Mouse (Mus musculus) forebrain, postnatal 0 days (tissue): Measurements from ENCODE around the gene Uvrag. TPM values are rescaled to one million over a fixed set of nuclear protein-coding genes. Genes with fewer than 3 reads are reported as not detected.
A peak's percentile ranks its signal among the peaks of the same experiment; 100 is the strongest.

Experiments used
- ATAC-seq: fragments of 200-750 bp; cut with Nextera tagmentation; 2 replicates; pipeline ENCODE4 v1.8.0; 2017; ENCODE audit warnings: mild to moderate bottlenecking, moderate library complexity
- DNase-seq: peaks from one replicate; pipeline ENCODE4 v3.0.0-alpha.2; 2015
- H3K27ac ChIP-seq: fragments of 300-500 bp; sonication (generic); 2 replicates; pipeline ENCODE4 v1.5.1; 2014; ENCODE audit warnings: low read depth, mild to moderate bottlenecking, antibody characterized with exemption, low read length, moderate library complexity, mixed read lengths
- H3K27me3 ChIP-seq: fragments of 300-500 bp; sonication (generic); 2 replicates; pipeline ENCODE4 v1.6.1; 2014; ENCODE audit warnings: mild to moderate bottlenecking, low read length, mixed read lengths; ENCODE audit not compliant: insufficient read depth
- H3K36me3 ChIP-seq: fragments of 300-500 bp; sonication (generic); 2 replicates; pipeline ENCODE4 v1.6.1; 2014; ENCODE audit warnings: mild to moderate bottlenecking, moderate library complexity; ENCODE audit not compliant: insufficient read depth
- H3K4me1 ChIP-seq: fragments of 300-500 bp; sonication (generic); 2 replicates; pipeline ENCODE4 v1.6.1; 2014; ENCODE audit warnings: antibody characterized with exemption; ENCODE audit not compliant: insufficient read depth
- H3K4me2 ChIP-seq: fragments of 300-500 bp; sonication (generic); 2 replicates; pipeline ENCODE4 v1.6.1; 2014; ENCODE audit warnings: low read depth, mild to moderate bottlenecking, moderate library complexity
- H3K4me3 ChIP-seq: fragments of 300-500 bp; sonication (generic); 2 replicates; pipeline ENCODE4 v1.5.1; 2014; ENCODE audit warnings: low read depth, low read length, mixed read lengths
- H3K9ac ChIP-seq: fragments of 300-500 bp; sonication (generic); 2 replicates; pipeline ENCODE4 v1.6.1; 2014; ENCODE audit warnings: mild to moderate bottlenecking
- H3K9me3 ChIP-seq: fragments of 300-500 bp; sonication (generic); 2 replicates; pipeline ENCODE4 v1.6.1; 2016; ENCODE audit warnings: low read length
- CTCF ChIP-seq: sonication (generic); IDR thresholded peaks from 2 replicates; pipeline ENCODE4 v1.5.1; 2016; ENCODE audit warnings: antibody characterized with exemption, control low read depth, low read depth
- WGBS: fragments of 180-500 bp; shearing (Covaris S2); extraction: QIAGEN DNeasy Blood & Tissue Kit; methylation state at CpG from one replicate; pipeline ENCODE4 v1.1.7; 2014; 5-methylcytosine and 5-hydroxymethylcytosine counted together
- polyA plus RNA-seq: library from polyadenylated mRNA; unstranded; fragments of >200 nt; fragmentation: Nextera tagmentation; extraction: Ambion mirVana; gene quantifications from 2 replicates; pipeline ENCODE4 v1.2.1, GENCODE M21; 2015
- total RNA-seq: library from RNA; depleted of rRNA; stranded (reverse); fragments of >200 nt; gene quantifications from 2 replicates; pipeline ENCODE4 v1.2.3, GENCODE M21; 2014

The Uvrag gene
- total and polyA plus RNA-seq, 2 experiments from 2014 or later = 18.6 to 18.8 TPM

DNA sequence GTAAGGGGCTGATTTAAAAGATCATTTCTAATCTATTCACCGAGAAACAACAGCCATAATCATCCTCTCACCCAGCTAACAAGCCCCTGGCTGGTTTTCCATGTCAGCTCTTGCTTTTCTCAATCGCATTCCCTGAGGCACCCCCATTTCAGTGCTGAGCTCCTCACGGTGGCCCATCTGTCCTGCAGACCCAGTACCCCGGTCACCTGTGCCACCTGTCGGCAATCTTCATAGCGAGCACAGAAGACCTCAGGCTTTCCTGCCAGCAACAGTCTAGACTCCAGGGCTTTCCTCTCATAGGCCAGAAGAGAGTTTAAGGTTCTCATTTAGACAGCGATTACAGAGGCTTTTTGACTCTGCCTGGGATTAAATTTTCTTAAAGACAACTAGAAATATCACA lies 115.7 kb downstream of the Uvrag start:
- no peak for TF ChIP-seq CTCF
- no peak overlapping the region for H3K4me3 ChIP-seq
- no peaks in the 10 kb centered on the region for H3K36me3 ChIP-seq
- H3K4me2 ChIP-seq = no peak overlapping the region
- no peak overlapping the region for H3K9ac ChIP-seq
- DNase-seq = no peak
- H3K4me1 ChIP-seq = no peaks in the 10 kb centered on the region
- no peak for ATAC-seq
- no peaks in the 10 kb centered on the region for H3K9me3 ChIP-seq
- WGBS = 87% methylated on average over 7 of the region's 7 CpGs
- no peak overlapping the region for H3K27ac ChIP-seq
- no peaks in the 10 kb centered on the region for H3K27me3 ChIP-seq

DNA sequence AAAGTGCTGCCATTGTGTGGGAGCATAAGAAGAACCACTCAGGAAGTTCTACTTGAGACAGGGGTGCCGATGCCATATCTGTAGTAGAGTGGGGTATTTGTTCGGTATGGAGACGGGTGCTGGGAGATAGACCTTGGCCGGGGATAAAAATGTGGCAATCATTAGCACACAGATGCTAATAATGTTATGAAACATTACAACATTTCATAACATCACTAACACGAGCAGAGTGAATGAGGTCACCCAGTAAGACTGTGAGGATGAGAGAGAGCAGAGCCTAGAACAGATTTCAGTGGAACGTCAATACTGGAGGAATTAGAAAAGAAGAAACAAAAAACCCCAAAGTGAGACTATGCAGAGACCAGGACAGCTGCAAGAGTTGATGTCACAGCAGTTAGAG lies 116.2 kb downstream of the Uvrag start:
- Histone ChIP-seq H3K4me1 (no peaks in the 10 kb centered on the region), H3K9me3 (no peaks in the 10 kb centered on the region), H3K4me2 (no peak overlapping the region), H3K27ac (no peak overlapping the region), H3K9ac (no peak overlapping the region), H3K27me3 (no peaks in the 10 kb centered on the region), H3K4me3 (no peak overlapping the region), H3K36me3 (no peaks in the 10 kb centered on the region)
- ATAC-seq (no peak), DNase-seq (no peak)
- TF ChIP-seq CTCF = no peak
- WGBS = 89% methylated on average over 6 of the region's 6 CpGs

DNA sequence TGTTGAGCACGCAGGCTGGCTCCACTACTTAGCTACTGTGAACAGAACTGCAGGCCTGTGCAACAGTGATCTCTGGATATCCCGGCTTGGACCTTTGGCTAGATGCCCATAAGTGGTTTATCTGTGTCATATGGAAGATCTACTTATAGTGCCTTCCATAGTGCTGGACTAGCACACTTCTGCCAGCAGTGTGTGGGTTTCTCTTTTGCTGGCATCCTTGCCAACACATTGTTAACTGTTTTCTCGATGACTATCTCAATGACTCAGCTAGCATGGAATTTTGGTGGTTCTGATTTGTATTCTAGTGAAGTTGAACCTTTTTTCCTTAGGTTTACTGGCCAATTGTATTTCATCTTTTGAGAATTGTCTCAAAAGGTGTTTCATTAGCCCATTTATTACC lies 117.0 kb downstream of the Uvrag start:
- H3K9ac ChIP-seq = no peak overlapping the region
- no peaks in the 10 kb centered on the region for H3K36me3 ChIP-seq
- H3K4me2 ChIP-seq = no peak overlapping the region
- ATAC-seq (no peak), DNase-seq (no peak)
- no peak overlapping the region for H3K4me3 ChIP-seq
- no peak overlapping the region for H3K27ac ChIP-seq
- no peak for TF ChIP-seq CTCF
- H3K9me3 ChIP-seq = no peaks in the 10 kb centered on the region
- WGBS = 91% methylated on average over 3 of the region's 3 CpGs
- no peaks in the 10 kb centered on the region for H3K27me3 ChIP-seq
- H3K4me1 ChIP-seq = no peaks in the 10 kb centered on the region

DNA sequence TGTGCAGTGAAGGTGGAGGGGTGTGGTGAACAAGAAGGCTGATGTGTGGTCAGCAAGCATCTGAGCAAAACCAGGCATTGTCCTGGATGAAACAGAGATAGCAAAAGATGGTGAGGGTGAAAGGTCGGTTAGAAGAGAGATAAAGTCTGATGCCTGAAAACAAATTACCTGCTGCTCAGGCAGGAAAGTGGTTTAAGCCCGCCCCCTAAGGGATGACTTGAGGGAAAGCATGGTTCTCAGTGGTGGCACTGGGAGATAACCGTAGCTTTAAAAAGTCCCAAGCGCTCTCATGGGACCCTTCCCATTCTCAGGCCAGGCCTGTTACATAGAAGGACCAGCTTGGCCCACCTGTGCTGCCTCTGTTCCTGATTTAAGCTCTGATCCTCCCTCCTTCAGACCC lies 119.7 kb downstream of the Uvrag start:
- H3K4me3 ChIP-seq = no peak overlapping the region
- H3K36me3 ChIP-seq = no peaks in the 10 kb centered on the region
- 50% methylated on average over 4 of the region's 4 CpGs for WGBS
- H3K4me1 ChIP-seq = no peaks in the 10 kb centered on the region
- no peak for DNase-seq
- no peak for ATAC-seq
- no peaks in the 10 kb centered on the region for H3K27me3 ChIP-seq
- H3K9ac ChIP-seq = no peak overlapping the region
- peak; percentile 32; the same call in 1 of the 2 replicates for TF ChIP-seq CTCF
- no peak overlapping the region for H3K27ac ChIP-seq
- H3K9me3 ChIP-seq = no peaks in the 10 kb centered on the region
- no peak overlapping the region for H3K4me2 ChIP-seq

DNA sequence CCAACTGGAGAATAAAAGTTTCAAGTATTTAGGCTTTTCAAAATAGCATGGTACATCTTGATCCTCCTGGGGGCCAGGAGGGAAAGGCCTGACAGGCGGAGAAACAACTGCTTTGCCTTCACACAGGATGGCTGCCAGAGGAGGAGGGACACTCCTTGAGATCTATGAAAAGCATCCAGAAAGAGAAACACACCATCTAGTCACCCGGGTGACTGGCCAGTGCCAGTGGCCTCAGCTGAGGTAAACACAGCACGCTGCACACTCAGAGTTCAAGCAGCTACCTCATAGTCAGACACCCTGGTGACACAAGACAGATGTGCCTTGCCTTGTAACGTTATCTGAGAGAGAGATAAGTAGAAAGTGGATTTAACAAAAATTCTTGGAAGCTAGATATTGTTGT lies 120.6 kb downstream of the Uvrag start:
- no peaks in the 10 kb centered on the region for H3K27me3 ChIP-seq
- no peak for TF ChIP-seq CTCF
- no peak for DNase-seq
- 62% methylated on average over 4 of the region's 4 CpGs for WGBS
- H3K9me3 ChIP-seq = no peaks in the 10 kb centered on the region
- H3K4me1 ChIP-seq = no peaks in the 10 kb centered on the region
- H3K36me3 ChIP-seq = no peaks in the 10 kb centered on the region
- H3K4me3 ChIP-seq = no peak overlapping the region
- no peak overlapping the region for H3K27ac ChIP-seq
- H3K4me2 ChIP-seq = no peak overlapping the region
- no peak for ATAC-seq
- H3K9ac ChIP-seq = no peak overlapping the region

DNA sequence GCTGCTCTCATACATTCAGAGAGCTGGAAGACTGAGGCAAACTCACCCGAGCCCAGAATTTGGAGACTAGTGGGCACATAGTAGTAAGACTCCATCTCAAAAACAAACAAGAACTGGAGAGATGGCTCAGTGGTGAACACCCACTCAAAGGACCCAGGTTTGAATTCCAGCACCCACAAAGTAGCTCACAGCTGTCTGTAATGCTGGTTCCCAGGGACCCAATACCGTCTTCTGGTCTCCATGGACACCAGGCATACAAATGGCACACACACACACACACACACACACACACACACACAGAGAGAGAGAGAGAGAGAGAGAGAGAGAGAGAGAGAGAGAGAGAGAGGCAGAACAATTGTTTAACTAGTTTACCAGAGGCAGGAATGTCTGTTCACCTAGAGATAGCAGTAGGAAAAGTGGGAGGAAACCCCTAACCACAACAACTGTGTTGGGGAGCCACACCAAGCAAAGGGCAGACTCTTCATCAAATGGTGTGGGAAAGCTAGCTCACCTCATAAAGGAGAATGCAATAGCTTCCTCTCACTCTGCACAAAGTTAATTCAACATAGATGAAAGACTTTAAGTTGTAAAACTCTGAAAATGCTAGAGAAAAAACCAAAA lies 123.6 kb downstream of the Uvrag start:
- no peak overlapping the region for H3K9ac ChIP-seq
- TF ChIP-seq CTCF = no peak
- H3K36me3 ChIP-seq = no peaks in the 10 kb centered on the region
- no peak overlapping the region for H3K4me3 ChIP-seq
- DNase-seq (no peak), ATAC-seq (no peak)
- H3K4me1 ChIP-seq = no peaks in the 10 kb centered on the region
- no peak overlapping the region for H3K27ac ChIP-seq
- no peaks in the 10 kb centered on the region for H3K9me3 ChIP-seq
- H3K27me3 ChIP-seq = no peaks in the 10 kb centered on the region
- H3K4me2 ChIP-seq = no peak overlapping the region
- WGBS = 56% methylated on average over 2 of the region's 2 CpGs

DNA sequence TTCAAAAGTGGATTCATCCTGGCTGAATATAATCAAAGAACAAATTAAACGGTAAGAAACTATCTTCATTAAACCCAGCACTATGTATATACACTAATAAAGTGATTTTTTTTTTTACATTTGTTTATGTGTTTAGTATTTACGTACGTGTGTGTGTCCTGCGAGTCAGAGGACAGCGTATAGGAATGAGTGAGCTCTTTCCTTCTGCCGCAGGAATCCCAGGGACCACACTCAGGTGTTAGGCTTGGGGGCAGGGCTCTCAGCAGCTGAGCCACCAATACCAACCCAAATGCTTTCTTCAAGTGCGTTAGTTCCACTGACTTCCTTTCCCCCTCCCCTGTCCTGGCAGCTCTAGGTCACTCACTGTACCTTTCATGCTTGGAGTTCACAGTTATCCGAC lies 125.0 kb downstream of the Uvrag start:
- no peaks in the 10 kb centered on the region for H3K4me1 ChIP-seq
- WGBS = 72% methylated on average over 8 of the region's 8 CpGs
- TF ChIP-seq CTCF = no peak
- no peak overlapping the region for H3K27ac ChIP-seq
- no peaks in the 10 kb centered on the region for H3K36me3 ChIP-seq
- H3K4me3 ChIP-seq = no peak overlapping the region
- H3K4me2 ChIP-seq = no peak overlapping the region
- ATAC-seq (no peak), DNase-seq (no peak)
- no peak overlapping the region for H3K9ac ChIP-seq
- H3K9me3 ChIP-seq = no peaks in the 10 kb centered on the region
- no peaks in the 10 kb centered on the region for H3K27me3 ChIP-seq
